ENCODE assay signal across 7 mouse cellular contexts in the genomic region with DNA sequence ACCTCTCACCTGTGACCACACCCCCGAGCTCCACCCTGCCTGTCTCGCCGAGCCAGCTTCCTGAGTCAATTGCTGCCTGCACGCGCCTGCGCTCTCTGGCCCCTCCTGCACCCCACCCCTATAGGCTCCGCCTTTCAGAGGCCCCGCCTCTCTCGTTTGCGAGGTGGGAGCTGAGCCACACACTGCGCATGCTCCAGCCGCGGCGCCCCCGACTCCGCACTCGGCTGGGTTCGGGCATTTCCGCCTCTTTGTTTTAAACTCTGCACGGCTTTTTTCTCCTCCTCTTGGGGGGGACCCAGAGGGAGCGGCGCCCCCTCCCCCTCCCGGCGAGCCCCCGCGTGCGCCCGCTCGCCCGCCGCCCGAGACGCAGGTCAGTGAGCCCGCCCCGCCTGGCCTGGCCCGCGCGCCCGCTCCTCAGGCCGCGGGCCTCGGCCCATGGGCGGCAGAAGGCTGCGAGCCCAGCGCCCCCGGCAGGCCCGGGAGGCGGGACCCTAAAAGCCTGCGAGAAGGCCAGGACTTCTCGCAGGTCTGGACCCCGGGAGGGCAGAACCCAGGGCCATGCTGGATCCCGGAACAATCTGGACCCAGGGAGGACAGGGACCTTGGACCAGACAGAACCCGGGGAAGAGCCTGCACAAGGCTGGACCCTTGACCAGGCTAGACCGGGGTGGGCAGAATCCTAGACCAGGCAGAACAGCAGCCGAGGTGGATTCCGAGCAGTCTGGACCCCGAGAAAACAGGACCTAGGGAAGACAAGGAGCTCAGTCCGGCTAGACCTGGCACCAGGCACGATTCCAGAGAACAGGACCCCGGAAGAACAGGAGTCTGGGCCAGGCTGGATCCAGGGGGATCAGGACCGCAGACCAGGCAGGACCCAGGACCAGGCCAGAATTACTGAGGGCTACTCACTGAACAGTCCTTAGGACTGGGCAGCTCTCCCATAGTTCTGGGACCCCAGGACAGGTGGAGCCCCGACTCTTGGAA. TPM values are rescaled to one million over a fixed set of nuclear protein-coding genes. Genes with fewer than 3 reads are reported as not detected.
A peak's percentile ranks its signal among the peaks of the same experiment; 100 is the strongest.
DNase-seq lines count a peak whose midpoint lies in the region; ATAC-seq and TF ChIP-seq lines count a peak whose summit lies in the region.

A gene (plus strand): TSS at position 151 of the 984 bp plus-strand sequence.

- H3K27me3 ChIP-seq in intestine, postnatal 0 days (replicated peaks; ENCODE audit: control insufficient read depth, insufficient read depth, low read length), result no peaks in the 10 kb centered on the region
- H3K27me3 ChIP-seq in midbrain, embryonic 12.5 days, result peaks cover 23% of the 10 kb centered on the region
- H3K27me3 ChIP-seq in small intestine, adult 2 months (ENCODE audit: control insufficient read depth, insufficient read depth, low read length), result no peaks in the 10 kb centered on the region

- peak within 1 kb of the TSS; percentile 90 for H3K4me3 ChIP-seq in intestine, postnatal 0 days (ENCODE audit: low read depth, low read length)
- peak within 1 kb of the TSS; percentile 92 for H3K4me3 ChIP-seq in midbrain, embryonic 12.5 days
- H3K4me3 ChIP-seq in small intestine, adult 2 months (ENCODE audit: low read depth, low read length), result peak within 1 kb of the TSS; percentile 72

- no peaks in the 10 kb centered on the region for H3K9me3 ChIP-seq in intestine, postnatal 0 days (ENCODE audit: control insufficient read depth)
- no peaks in the 10 kb centered on the region for H3K9me3 ChIP-seq in midbrain, embryonic 12.5 days

- H3K4me1 ChIP-seq in intestine, postnatal 0 days (replicated peaks; ENCODE audit: control insufficient read depth, insufficient read depth, low read length), result peaks cover 14% of the 10 kb centered on the region; the same call in 1 of the 2 replicates
- H3K4me1 ChIP-seq in midbrain, embryonic 12.5 days, result peaks cover 31% of the 10 kb centered on the region
- H3K4me1 ChIP-seq in small intestine, adult 2 months (ENCODE audit: control insufficient read depth, insufficient read depth, insufficient read length, low read length), result peaks cover 6% of the 10 kb centered on the region; the same call in 1 of the 2 replicates

- TF ChIP-seq POLR2A in small intestine, adult 2 months (IDR thresholded peaks at IDR 0.05; ENCODE audit: low read depth, low read length), result 0 out of 2 replicates have a peak, but pooled peaks have one; percentile 53

- H3K4me2 ChIP-seq in intestine, postnatal 0 days (replicated peaks; ENCODE audit: low read depth), result peak within 1 kb of the TSS; percentile 77
- H3K4me2 ChIP-seq in midbrain, embryonic 12.5 days (replicated peaks), result peak within 1 kb of the TSS; percentile 92

- 2% methylated on average over 60 of the region's 62 CpGs for WGBS in intestine, postnatal 0 days
- under 1% methylated on average over 48 of the region's 62 CpGs for whole genome bisulfite sequencing in midbrain, embryonic 12.5 days
- WGBS in small intestine, adult 2 months, result under 1% methylated on average over 60 of the region's 62 CpGs

- peak; percentile 95 for ATAC-seq in intestine, postnatal 0 days
- ATAC-seq in midbrain, embryonic 12.5 days (ENCODE audit: low FRiP score, low read depth), result peak; percentile 95

- intact Hi-C loops in left cerebral cortex, postnatal 4 days (cut with DNase I), result no loop called here

- H3K36me3 ChIP-seq in intestine, postnatal 0 days (ENCODE audit: control insufficient read depth, insufficient read depth), result no peaks in the 10 kb centered on the region
- H3K36me3 ChIP-seq in midbrain, embryonic 12.5 days, result no peaks in the 10 kb centered on the region
- H3K36me3 ChIP-seq in small intestine, adult 2 months (ENCODE audit: control insufficient read depth, insufficient read depth, low read length), result no peaks in the 10 kb centered on the region

- TF ChIP-seq CTCF in intestine, postnatal 0 days (IDR thresholded peaks at IDR 0.05; ENCODE audit: low read depth), result no peak
- TF ChIP-seq CTCF in small intestine, adult 2 months (IDR thresholded peaks at IDR 0.05; ENCODE audit: extremely low read depth, insufficient read length, insufficient replicate concordance, low read depth, low read length), result no peak

- H3K27ac ChIP-seq in intestine, postnatal 0 days (ENCODE audit: low read depth, low read length), result peak within 1 kb of the TSS; percentile 74
- H3K27ac ChIP-seq in midbrain, embryonic 12.5 days (replicated peaks), result peak within 1 kb of the TSS; percentile 87
- peak within 1 kb of the TSS; percentile 39 for H3K27ac ChIP-seq in small intestine, adult 2 months (ENCODE audit: insufficient read depth, low read depth, low read length)

- DNase-seq in adrenal gland, adult 2 months, result peak; percentile 98
- DNase-seq in embryo, embryonic 11.5 days (ENCODE audit: low read depth, low spot score), result peak; percentile 93
- peak; percentile 93 to 96 for DNase-seq in gastrocnemius, postnatal 4 days (ENCODE audit: low spot score in 2 of 2)
- DNase-seq in left cerebral cortex, postnatal 4 days, result peak; percentile 98

- peak within 1 kb of the TSS; percentile 100 for H3K9ac ChIP-seq in intestine, postnatal 0 days (ENCODE audit: low read depth, low read length)
- H3K9ac ChIP-seq in midbrain, embryonic 12.5 days (replicated peaks), result peak within 1 kb of the TSS; percentile 99

RNA-seq across cellular contexts. Expression of the gene that starts here (rescaled TPM):
- 10 to 100 TPM; 31.8 to 50.9 TPM for total RNA-seq in adrenal gland, adult 2 months (2021)
- polyA plus RNA-seq in adrenal gland, adult 2 months (2012; rRNA removed), result 5.2 and 8.4 TPM in 2 replicates
- total RNA-seq in gastrocnemius, postnatal 4 days (2021), result 10 to 100 TPM; 87.5 to 91.3 TPM
- polyA plus RNA-seq in intestine, postnatal 0 days (2015; fragmentation: Nextera tagmentation; extraction: Ambion mirVana), result 9.3 and 10.2 TPM in 2 replicates
- 10 to 100 TPM; 82.2 to 94.3 TPM for total RNA-seq in left cerebral cortex, postnatal 4 days (2021)
- polyA plus RNA-seq in midbrain, embryonic 12.5 days (2016; fragmentation: Nextera tagmentation; extraction: Ambion mirVana), result 35.3 and 40.3 TPM in 2 replicates
- 3.3 and 5.1 TPM in 2 replicates for polyA plus RNA-seq in small intestine, adult 2 months (2012; rRNA removed)

Comparison
In these comparisons a context has a peak if more than half of its experiments do, and no peak if none do; other contexts are left out.
1. Peak in every context shown above with its lines: DNase-seq, ATAC-seq, H3K4me3 ChIP-seq and H3K27ac ChIP-seq.